Mouse (Mus musculus): ENCODE measurements around the gene Bcas3. TPM values are rescaled to one million over a fixed set of nuclear protein-coding genes. Genes with fewer than 3 reads are reported as not detected.

Gene Bcas3
- polyA plus RNA-seq, 1 experiment from 2014 or later: 16.6 TPM

DNA sequence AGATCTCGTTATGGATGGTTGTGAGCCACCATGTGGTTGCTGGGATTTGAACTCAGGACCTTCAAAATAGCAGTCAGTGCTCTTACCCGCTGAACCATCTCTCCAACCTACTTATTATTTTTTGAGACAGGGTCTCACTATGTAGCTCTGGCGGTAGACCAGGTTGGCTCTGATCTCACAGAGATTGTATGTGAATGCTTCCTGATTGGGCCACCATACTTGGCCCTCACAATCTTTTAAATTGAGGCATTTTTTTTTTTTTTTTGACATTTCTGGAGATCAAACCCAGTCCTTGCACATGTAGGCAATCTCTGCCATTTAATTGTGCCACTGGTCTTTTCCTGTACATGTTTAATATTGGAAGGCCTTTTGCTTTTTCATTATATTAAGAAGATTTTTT, 24.2 kb upstream of the Bcas3 start:
- H3K27ac ChIP-seq: no peak overlapping the region
- no peaks in the 10 kb centered on the region for H3K27me3 ChIP-seq
- peaks cover 23% of the 10 kb centered on the region for H3K36me3 ChIP-seq
- 89% methylated on average over 3 of the region's 3 CpGs for WGBS
- no peak overlapping the region for H3K4me3 ChIP-seq
- H3K9ac ChIP-seq: no peak overlapping the region
- no peaks in the 10 kb centered on the region for H3K9me3 ChIP-seq (replicated peaks)
- ATAC-seq (replicated peaks; ENCODE audit: insufficient number of reproducible peaks, insufficient read depth, low FRiP score, low read depth): no peak
- no peak overlapping the region for H3K4me2 ChIP-seq
- H3K4me1 ChIP-seq (replicated peaks): no peaks in the 10 kb centered on the region

- H3K9ac ChIP-seq: no peak overlapping the region
- no peak overlapping the region for H3K4me2 ChIP-seq
- no peaks in the 10 kb centered on the region for H3K9me3 ChIP-seq (replicated peaks)
- ATAC-seq (replicated peaks; ENCODE audit: insufficient number of reproducible peaks, insufficient read depth, low FRiP score, low read depth): no peak
- 84% methylated on average over 7 of the region's 7 CpGs for WGBS
- H3K4me3 ChIP-seq: no peak overlapping the region
- no peak overlapping the region for H3K27ac ChIP-seq
- peaks cover 23% of the 10 kb centered on the region for H3K36me3 ChIP-seq
- H3K27me3 ChIP-seq: no peaks in the 10 kb centered on the region
- H3K4me1 ChIP-seq (replicated peaks): no peaks in the 10 kb centered on the region
Measured at GRCm38 (mm10) chr11:85329167-85329894, 23.6 kb upstream of the Bcas3 start.

DNA sequence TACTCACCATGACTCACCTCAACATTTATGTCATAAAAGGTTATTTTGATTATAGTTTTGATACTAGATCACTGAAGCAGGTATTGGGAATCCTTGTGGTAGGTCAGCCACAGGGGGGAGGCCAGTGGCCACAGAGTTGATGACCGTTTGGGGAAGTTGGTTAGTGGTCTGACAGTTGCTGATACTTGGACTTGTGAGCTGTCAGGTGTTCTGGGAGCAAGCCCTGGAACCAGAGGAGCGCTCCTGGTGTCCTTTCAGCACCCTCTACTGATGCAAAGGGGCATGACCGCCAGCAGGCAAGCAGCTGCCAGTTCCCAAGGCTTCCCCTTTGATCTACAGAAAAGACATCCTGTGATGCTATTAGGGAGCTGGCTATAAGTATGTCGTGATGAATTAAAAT, 18.2 kb upstream of the Bcas3 start:
- no peak for ATAC-seq (replicated peaks; ENCODE audit: insufficient number of reproducible peaks, insufficient read depth, low FRiP score, low read depth)
- no peaks in the 10 kb centered on the region for H3K4me1 ChIP-seq (replicated peaks)

GRCm38 (mm10) chr11:85339173-85339831, 13.7 kb upstream of the Bcas3 start:
- Histone ChIP-seq H3K36me3 (peaks cover 35% of the 10 kb centered on the region), H3K4me2 (no peak overlapping the region), H3K4me1 (replicated peaks) (no peaks in the 10 kb centered on the region), H3K9ac (no peak overlapping the region), H3K9me3 (replicated peaks) (no peaks in the 10 kb centered on the region), H3K27ac (no peak overlapping the region), H3K27me3 (no peaks in the 10 kb centered on the region), H3K4me3 (no peak overlapping the region)
- WGBS: 89% methylated on average over 6 of the region's 6 CpGs
- no peak for ATAC-seq (replicated peaks; ENCODE audit: insufficient number of reproducible peaks, insufficient read depth, low FRiP score, low read depth)

More for the DNA sequence above, 18.2 kb upstream of the Bcas3 start:
- Histone ChIP-seq H3K4me3 (no peak overlapping the region), H3K9me3 (replicated peaks) (no peaks in the 10 kb centered on the region), H3K27me3 (no peaks in the 10 kb centered on the region), H3K36me3 (peaks cover 30% of the 10 kb centered on the region), H3K4me2 (no peak overlapping the region), H3K9ac (no peak overlapping the region), H3K27ac (no peak overlapping the region)
- WGBS: 26% methylated on average over 4 of the region's 4 CpGs

GRCm38 (mm10) chr11:85340070-85340616, 12.8 kb upstream of the Bcas3 start:
- H3K27ac ChIP-seq: no peak overlapping the region
- H3K36me3 ChIP-seq: peaks cover 35% of the 10 kb centered on the region
- no peaks in the 10 kb centered on the region for H3K27me3 ChIP-seq
- ATAC-seq (replicated peaks; ENCODE audit: insufficient number of reproducible peaks, insufficient read depth, low FRiP score, low read depth): no peak
- 81% methylated on average over 7 of the region's 7 CpGs for WGBS
- H3K9ac ChIP-seq: no peak overlapping the region
- no peaks in the 10 kb centered on the region for H3K4me1 ChIP-seq (replicated peaks)
- no peak overlapping the region for H3K4me2 ChIP-seq
- H3K9me3 ChIP-seq (replicated peaks): no peaks in the 10 kb centered on the region
- H3K4me3 ChIP-seq: no peak overlapping the region

DNA sequence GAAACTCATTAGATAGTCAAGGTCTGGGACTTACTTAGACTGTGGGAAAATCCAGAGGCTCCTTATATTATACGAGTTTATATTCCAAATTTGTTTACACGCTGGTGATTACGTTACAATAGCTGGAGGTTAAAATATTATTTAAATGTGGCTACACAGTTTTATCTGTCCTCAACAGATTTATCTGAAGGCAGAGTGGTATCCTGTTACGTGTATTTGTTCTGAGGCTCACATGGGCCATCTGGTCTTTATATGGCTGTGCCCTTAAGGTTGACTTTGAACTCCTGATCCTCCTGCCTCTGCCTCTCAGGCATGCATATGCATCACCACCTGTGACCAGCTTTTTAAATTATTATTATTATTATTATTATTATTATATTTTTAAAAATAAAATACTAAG, 852 bp downstream of the Bcas3 start:
- peak overlapping the region; percentile 72; the same call in 1 of the 2 replicates for H3K9ac ChIP-seq
- no peak for ATAC-seq (replicated peaks; ENCODE audit: insufficient number of reproducible peaks, insufficient read depth, low FRiP score, low read depth)
- H3K9me3 ChIP-seq (replicated peaks): no peaks in the 10 kb centered on the region
- H3K4me3 ChIP-seq: peak overlapping the region; percentile 88
- no peaks in the 10 kb centered on the region for H3K36me3 ChIP-seq
- H3K27ac ChIP-seq: peak overlapping the region; percentile 75; the same call in 1 of the 2 replicates
- H3K4me2 ChIP-seq: peak overlapping the region; percentile 70
- H3K4me1 ChIP-seq (replicated peaks): peaks cover 8% of the 10 kb centered on the region
- WGBS: 63% methylated on average over 4 of the region's 4 CpGs
- no peaks in the 10 kb centered on the region for H3K27me3 ChIP-seq

DNA sequence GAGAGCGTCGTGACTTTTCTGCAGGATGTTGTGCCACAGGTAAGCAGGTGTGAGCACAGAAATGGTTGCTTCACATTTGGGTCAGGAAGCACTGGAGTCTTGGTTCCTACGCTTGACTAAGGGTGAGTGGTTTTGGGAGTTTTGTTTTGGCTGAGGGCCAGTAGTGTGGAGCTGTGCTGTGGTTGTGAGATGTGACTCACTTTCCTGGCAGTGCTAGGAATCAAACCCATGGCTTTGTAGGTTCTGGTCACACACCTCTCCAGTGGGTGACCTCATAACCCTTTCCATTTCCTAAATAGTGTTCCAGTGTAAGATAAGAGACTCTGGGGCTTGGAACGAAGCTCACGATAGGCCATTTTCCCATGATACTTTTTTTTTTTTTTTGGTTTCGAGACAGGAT, 6.7 kb downstream of the Bcas3 start:
- Histone ChIP-seq H3K4me1 (replicated peaks) (no peaks in the 10 kb centered on the region), H3K9me3 (replicated peaks) (no peaks in the 10 kb centered on the region), H3K27ac (no peak overlapping the region), H3K4me2 (no peak overlapping the region), H3K4me3 (no peak overlapping the region), H3K27me3 (no peaks in the 10 kb centered on the region), H3K9ac (no peak overlapping the region), H3K36me3 (0 out of 2 replicates have a peak, but pooled peaks cover 5% of the 10 kb centered on the region)
- 86% methylated on average over 6 of the region's 6 CpGs for WGBS
- no peak for ATAC-seq (replicated peaks; ENCODE audit: insufficient number of reproducible peaks, insufficient read depth, low FRiP score, low read depth)

GRCm38 (mm10) chr11:85361621-85362020, 8.7 kb downstream of the Bcas3 start:
- WGBS: 81% methylated on average over 8 of the region's 8 CpGs
- Histone ChIP-seq H3K4me1 (replicated peaks) (no peaks in the 10 kb centered on the region), H3K27me3 (no peaks in the 10 kb centered on the region), H3K9me3 (replicated peaks) (no peaks in the 10 kb centered on the region), H3K4me3 (no peak overlapping the region), H3K4me2 (no peak overlapping the region), H3K36me3 (peaks cover 9% of the 10 kb centered on the region; the same call in 1 of the 2 replicates), H3K9ac (no peak overlapping the region), H3K27ac (no peak overlapping the region)
- ATAC-seq (replicated peaks; ENCODE audit: insufficient number of reproducible peaks, insufficient read depth, low FRiP score, low read depth): no peak

DNA sequence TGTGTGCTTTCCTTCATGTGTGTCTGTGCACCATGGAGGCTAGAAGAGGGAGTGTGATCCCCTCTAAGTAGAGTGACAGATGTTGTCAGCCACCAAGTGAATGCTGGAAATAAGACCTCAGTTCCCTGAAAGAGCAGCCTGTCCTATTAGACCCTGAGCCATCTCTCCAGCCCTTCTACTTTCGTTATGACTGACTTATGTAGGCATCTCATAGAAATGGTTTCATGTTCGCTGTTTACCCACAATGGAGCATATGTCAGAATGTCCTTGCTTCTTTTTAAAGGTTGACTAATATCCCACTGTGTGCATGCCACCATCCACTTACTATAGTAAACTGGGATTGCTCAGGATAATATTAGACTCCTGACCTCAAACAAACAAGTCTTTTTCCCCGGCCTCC, 13.2 kb downstream of the Bcas3 start:
- 89% methylated on average over 3 of the region's 3 CpGs for WGBS
- no peak overlapping the region for H3K4me2 ChIP-seq
- H3K36me3 ChIP-seq: peaks cover 6% of the 10 kb centered on the region; the same call in 1 of the 2 replicates

DNA sequence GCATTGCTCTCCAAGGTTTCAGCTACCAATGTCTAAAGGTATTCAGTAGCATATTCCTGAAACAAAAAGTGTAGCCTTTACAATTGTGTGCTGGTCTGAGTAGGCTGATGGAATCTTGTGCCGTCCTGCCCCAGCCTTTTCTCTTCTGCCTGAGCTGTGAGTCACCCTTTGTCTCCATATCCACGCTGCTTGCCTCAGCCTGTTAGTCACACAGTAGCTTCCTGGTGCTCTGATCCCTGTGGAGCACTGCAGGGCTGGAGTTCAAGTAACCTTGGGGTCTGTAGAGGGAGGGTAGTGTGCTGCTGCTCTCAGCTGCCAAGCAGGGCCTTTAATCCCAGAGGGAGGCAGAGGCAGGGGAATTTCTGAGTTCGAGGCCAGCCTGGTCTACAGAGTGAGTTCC, 14.9 kb downstream of the Bcas3 start:
- no peak overlapping the region for H3K4me2 ChIP-seq
- no peak for ATAC-seq (replicated peaks; ENCODE audit: insufficient number of reproducible peaks, insufficient read depth, low FRiP score, low read depth)
- H3K4me3 ChIP-seq: no peak overlapping the region
- H3K4me1 ChIP-seq (replicated peaks): no peaks in the 10 kb centered on the region
- H3K27me3 ChIP-seq: no peaks in the 10 kb centered on the region
- H3K9ac ChIP-seq: no peak overlapping the region
- H3K27ac ChIP-seq: no peak overlapping the region
- WGBS: 74% methylated on average over 3 of the region's 3 CpGs
- no peaks in the 10 kb centered on the region for H3K9me3 ChIP-seq (replicated peaks)
- H3K36me3 ChIP-seq: peaks cover 6% of the 10 kb centered on the region; the same call in 1 of the 2 replicates

More for the DNA sequence above, 13.2 kb downstream of the Bcas3 start:
- Histone ChIP-seq H3K9ac (no peak overlapping the region), H3K27me3 (no peaks in the 10 kb centered on the region), H3K9me3 (replicated peaks) (no peaks in the 10 kb centered on the region), H3K4me3 (no peak overlapping the region), H3K27ac (no peak overlapping the region), H3K4me1 (replicated peaks) (no peaks in the 10 kb centered on the region)
- no peak for ATAC-seq (replicated peaks; ENCODE audit: insufficient number of reproducible peaks, insufficient read depth, low FRiP score, low read depth)

GRCm38 (mm10) chr11:85379091-85379490, 26.1 kb downstream of the Bcas3 start:
- Histone ChIP-seq H3K4me3 (no peak overlapping the region), H3K9ac (no peak overlapping the region), H3K36me3 (no peaks in the 10 kb centered on the region), H3K4me1 (replicated peaks) (no peaks in the 10 kb centered on the region), H3K4me2 (no peak overlapping the region), H3K27me3 (no peaks in the 10 kb centered on the region), H3K27ac (no peak overlapping the region), H3K9me3 (replicated peaks) (no peaks in the 10 kb centered on the region)
- WGBS: 83% methylated on average over 3 of the region's 3 CpGs
- ATAC-seq (replicated peaks; ENCODE audit: insufficient number of reproducible peaks, insufficient read depth, low FRiP score, low read depth): no peak

All from heart, embryonic 15.5 days (tissue).